Mouse (Mus musculus): ENCODE measurements at regions not wholly inside any gene's neighbourhood (a gene's known extent, or its start where the extent isn't known, plus 50 kb on each side); places are given as distances from the start of the nearest gene placed in this dataset.

DNA sequence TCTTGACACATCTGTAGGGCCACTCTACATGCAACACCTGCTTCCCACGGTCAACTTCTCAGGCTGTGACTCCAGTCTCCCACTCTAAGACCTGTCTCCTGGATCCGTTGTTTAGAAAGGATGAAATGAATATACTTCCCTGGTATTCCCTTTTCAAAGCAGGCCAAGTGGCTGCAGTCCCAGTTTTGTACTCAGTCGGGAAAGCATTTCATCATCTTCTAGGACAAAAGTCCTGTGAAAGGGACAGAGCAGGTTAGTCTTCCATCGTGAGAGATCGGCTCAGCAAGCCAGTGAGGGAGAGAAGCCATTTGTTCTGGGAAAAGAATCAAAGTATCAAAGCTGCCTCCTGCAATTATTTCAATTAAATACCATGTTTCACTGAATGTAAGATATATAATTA, 60.2 kb upstream of the Adpgk start:
- no peak for TF ChIP-seq CTCF (IDR thresholded peaks at IDR 0.05; ENCODE audit: low read depth)
- TF ChIP-seq EP300 (IDR thresholded peaks at IDR 0.05; ENCODE audit: low read depth): no peak
